Mouse (Mus musculus) MEL (cell line): Measurements from ENCODE around the gene Plekhg1. TPM values are rescaled to one million over a fixed set of nuclear protein-coding genes. Genes with fewer than 3 reads are reported as not detected.

Source experiments
- DNase-seq: peaks from one replicate; pipeline ENCODE4 v3.0.0; 2011; ENCODE audit warnings: low read depth, low spot score
- H3K27ac ChIP-seq: 2 replicates; pipeline ENCODE4 v1.5.1; 2012; ENCODE audit warnings: low read depth, mild to moderate bottlenecking, control low read depth, low read length, moderate library complexity; ENCODE audit not compliant: control insufficient read depth
- H3K27me3 ChIP-seq, 2 experiments: fragments of 150-350 bp in 1 of 2; sonication (generic) in 1 of 2; 2 replicates each; pipeline ENCODE4 v1.6.1; 2012; ENCODE audit warnings: low read length in 2 of 2, mild to moderate bottlenecking in 2 of 2, improper control_type of control experiment in 1 of 2, moderate library complexity in 1 of 2; ENCODE audit not compliant: insufficient read depth in 2 of 2, control insufficient read depth in 1 of 2
- H3K36me3 ChIP-seq, 2 experiments: 2 replicates each; pipeline ENCODE4 v1.6.1; 2012 to 2014; ENCODE audit warnings: low read length in 2 of 2, improper control_type of control experiment in 1 of 2, inconsistent platforms in 1 of 2, mild to moderate bottlenecking in 1 of 2; ENCODE audit not compliant: insufficient read depth in 2 of 2, control insufficient read depth in 1 of 2
- H3K4me1 ChIP-seq, 2 experiments: fragments of 150-350 bp in 1 of 2; sonication (generic) in 1 of 2; 2 replicates each; pipeline ENCODE4 v1.6.1; 2012; ENCODE audit warnings: low read length in 2 of 2, improper control_type of control experiment in 1 of 2, mild to moderate bottlenecking in 1 of 2; ENCODE audit not compliant: insufficient read depth in 2 of 2, control insufficient read depth in 1 of 2
- H3K4me3 ChIP-seq, 2 experiments: fragments of 150-350 bp in 1 of 2; sonication (generic) in 1 of 2; 2 replicates each; pipeline ENCODE4 v1.5.1; 2012; ENCODE audit warnings: low read depth in 2 of 2, low read length in 2 of 2, mild to moderate bottlenecking in 2 of 2, moderate library complexity in 2 of 2, control low read depth in 1 of 2, improper control_type of control experiment in 1 of 2; ENCODE audit not compliant: control insufficient read depth in 1 of 2, insufficient read depth in 1 of 2
- H3K79me2 ChIP-seq: 2 replicates; pipeline ENCODE4 v1.6.1; 2012; ENCODE audit warnings: mild to moderate bottlenecking, low read length, moderate library complexity; ENCODE audit not compliant: control insufficient read depth, poor library complexity, insufficient read depth
- H3K9ac ChIP-seq: 2 replicates; pipeline ENCODE4 v1.6.1; 2012; ENCODE audit warnings: low read depth, mild to moderate bottlenecking, control low read depth, low read length, moderate library complexity; ENCODE audit not compliant: control insufficient read depth, poor library complexity, severe bottlenecking
- H3K9me3 ChIP-seq: fragments of 150-350 bp; sonication (generic); replicated peaks from 2 replicates; pipeline ENCODE4 v1.6.1; 2012; ENCODE audit warnings: mild to moderate bottlenecking, low read length, improper control_type of control experiment, moderate library complexity; ENCODE audit not compliant: insufficient read depth
- BHLHE40 ChIP-seq: IDR thresholded peaks from 2 replicates; pipeline ENCODE4 v1.6.1; 2012; ENCODE audit warnings: low read depth, mild to moderate bottlenecking, inconsistent platforms, low read length, improper control_type of control experiment, borderline replicate concordance
- CHD2 ChIP-seq: IDR thresholded peaks from 2 replicates; pipeline ENCODE4 v1.6.1; 2011; ENCODE audit warnings: low read length, improper control_type of control experiment
- CTCF ChIP-seq, 3 experiments: IDR thresholded peaks in 2 of 3; conservative IDR thresholded peaks in 1 of 3; 2 replicates each; pipeline ENCODE4 v1.5.1; 2011 to 2012; ENCODE audit warnings: low read length in 3 of 3, low read depth in 2 of 3, mild to moderate bottlenecking in 2 of 3, improper control_type of control experiment in 1 of 3, inconsistent platforms in 1 of 3, mixed read lengths in 1 of 3, moderate library complexity in 1 of 3; ENCODE audit not compliant: control insufficient read depth in 1 of 3, insufficient read depth in 1 of 3, poor library complexity in 1 of 3, severe bottlenecking in 1 of 3
- E2F4 ChIP-seq: IDR thresholded peaks from 2 replicates; pipeline ENCODE4 v1.6.1; 2011; ENCODE audit warnings: low read depth, low read length, improper control_type of control experiment, borderline replicate concordance
- ELF1 ChIP-seq: IDR thresholded peaks from 2 replicates; pipeline ENCODE4 v1.6.1; 2014; ENCODE audit warnings: low read depth, mild to moderate bottlenecking, inconsistent platforms, low read length, improper control_type of control experiment, moderate library complexity
- ETS1 ChIP-seq: IDR thresholded peaks from 2 replicates; pipeline ENCODE4 v1.6.1; 2012; ENCODE audit warnings: low read depth, mild to moderate bottlenecking, inconsistent platforms, low read length, improper control_type of control experiment, moderate library complexity
- GABPA ChIP-seq: IDR thresholded peaks from 2 replicates; pipeline ENCODE4 v1.6.1; 2012; ENCODE audit warnings: low read depth, mild to moderate bottlenecking, inconsistent platforms, low read length, improper control_type of control experiment, moderate library complexity
- GATA1 ChIP-seq: IDR thresholded peaks from 2 replicates; pipeline ENCODE4 v1.6.1; 2011; ENCODE audit warnings: low read depth, low read length, improper control_type of control experiment
- HCFC1 ChIP-seq: IDR thresholded peaks from 2 replicates; pipeline ENCODE4 v1.6.1; 2012; ENCODE audit warnings: low read depth, mild to moderate bottlenecking, inconsistent platforms, low read length, improper control_type of control experiment, moderate library complexity
- KAT2A ChIP-seq: conservative IDR thresholded peaks from 2 replicates; pipeline ENCODE4 v1.6.1; 2012; ENCODE audit warnings: low read depth, low read length, improper control_type of control experiment, inconsistent platforms
- MAFK ChIP-seq: IDR thresholded peaks from 2 replicates; pipeline ENCODE4 v1.6.1; 2011; ENCODE audit warnings: low read depth, mild to moderate bottlenecking, low read length, improper control_type of control experiment, borderline replicate concordance
- MXI1 ChIP-seq: IDR thresholded peaks from 2 replicates; pipeline ENCODE4 v1.6.1; 2011; ENCODE audit warnings: mild to moderate bottlenecking, low read depth, low read length, improper control_type of control experiment
- MYB ChIP-seq: IDR thresholded peaks from 2 replicates; pipeline ENCODE4 v1.6.1; 2011; ENCODE audit warnings: mild to moderate bottlenecking, low read depth, low read length, improper control_type of control experiment
- NELFE ChIP-seq: IDR thresholded peaks from 2 replicates; pipeline ENCODE4 v1.6.1; 2011; ENCODE audit warnings: low read depth, low read length, improper control_type of control experiment
- NRF1 ChIP-seq: IDR thresholded peaks from 2 replicates; pipeline ENCODE4 v1.6.1; 2014; ENCODE audit warnings: low read depth, mild to moderate bottlenecking, inconsistent platforms, low read length, improper control_type of control experiment, moderate library complexity; ENCODE audit not compliant: poor library complexity, insufficient read depth, severe bottlenecking
- POLR2AphosphoS2 ChIP-seq: IDR thresholded peaks from 2 replicates; pipeline ENCODE4 v1.6.1; 2011; ENCODE audit warnings: low read length, improper control_type of control experiment
- RAD21 ChIP-seq: IDR thresholded peaks from 2 replicates; pipeline ENCODE4 v1.6.1; 2011; ENCODE audit warnings: mild to moderate bottlenecking, low read depth, low read length, improper control_type of control experiment
- RCOR1 ChIP-seq: IDR thresholded peaks from 2 replicates; pipeline ENCODE4 v1.6.1; 2012; ENCODE audit warnings: low read depth, mild to moderate bottlenecking, inconsistent platforms, low read length, improper control_type of control experiment
- SIN3A ChIP-seq: IDR thresholded peaks from 2 replicates; pipeline ENCODE4 v1.6.1; 2012; ENCODE audit warnings: low read length, improper control_type of control experiment, inconsistent platforms
- SMC3 ChIP-seq: IDR thresholded peaks from 2 replicates; pipeline ENCODE4 v1.6.1; 2011; ENCODE audit warnings: low read depth, low read length, improper control_type of control experiment
- TAL1 ChIP-seq: IDR thresholded peaks from 2 replicates; pipeline ENCODE4 v1.6.1; 2012; ENCODE audit warnings: mild to moderate bottlenecking, inconsistent platforms, low read length, moderate library complexity, mixed read lengths
- TBP ChIP-seq: IDR thresholded peaks from 2 replicates; pipeline ENCODE4 v1.8.0; 2011; ENCODE audit warnings: low read depth, low read length, improper control_type of control experiment
- USF1 ChIP-seq: IDR thresholded peaks from 2 replicates; pipeline ENCODE4 v1.6.1; 2014; ENCODE audit warnings: low read depth, mild to moderate bottlenecking, inconsistent platforms, low read length, improper control_type of control experiment, moderate library complexity
- ZC3H11A ChIP-seq: IDR thresholded peaks from 2 replicates; pipeline ENCODE4 v1.6.1; 2012; ENCODE audit warnings: low read depth, mild to moderate bottlenecking, inconsistent platforms, low read length, improper control_type of control experiment
- ZKSCAN1 ChIP-seq: IDR thresholded peaks from 2 replicates; pipeline ENCODE4 v1.6.1; 2012; ENCODE audit warnings: low read depth, mild to moderate bottlenecking, inconsistent platforms, low read length, improper control_type of control experiment, moderate library complexity
- ZNF384 ChIP-seq: IDR thresholded peaks from 2 replicates; pipeline ENCODE4 v1.6.1; 2012; ENCODE audit warnings: low read depth, mild to moderate bottlenecking, inconsistent platforms, low read length, improper control_type of control experiment
- polyA plus RNA-seq, 2 experiments: library from polyadenylated mRNA; stranded (reverse) in 1 of 2; unstranded in 1 of 2; fragments of >175 nt in 1 of 2; fragments of >200 nt in 1 of 2; gene quantifications; 2 replicates each; pipeline versions ENCODE4 v1.2.1 to v1.2.4; 2012; ENCODE audit warnings: low replicate concordance in 2 of 2, low read depth in 1 of 2; ENCODE audit not compliant: insufficient read length in 2 of 2, insufficient read depth in 1 of 2, missing spikeins in 1 of 2
- total RNA-seq: library from RNA; depleted of rRNA; stranded (reverse); fragments of 300-350 nt; gene quantifications from 2 replicates; pipeline ENCODE4 v1.2.3, GENCODE M21; 2012

Gene Plekhg1
- total and polyA plus RNA-seq, 3 experiments: 0.01 TPM; not detected in 2

DNA sequence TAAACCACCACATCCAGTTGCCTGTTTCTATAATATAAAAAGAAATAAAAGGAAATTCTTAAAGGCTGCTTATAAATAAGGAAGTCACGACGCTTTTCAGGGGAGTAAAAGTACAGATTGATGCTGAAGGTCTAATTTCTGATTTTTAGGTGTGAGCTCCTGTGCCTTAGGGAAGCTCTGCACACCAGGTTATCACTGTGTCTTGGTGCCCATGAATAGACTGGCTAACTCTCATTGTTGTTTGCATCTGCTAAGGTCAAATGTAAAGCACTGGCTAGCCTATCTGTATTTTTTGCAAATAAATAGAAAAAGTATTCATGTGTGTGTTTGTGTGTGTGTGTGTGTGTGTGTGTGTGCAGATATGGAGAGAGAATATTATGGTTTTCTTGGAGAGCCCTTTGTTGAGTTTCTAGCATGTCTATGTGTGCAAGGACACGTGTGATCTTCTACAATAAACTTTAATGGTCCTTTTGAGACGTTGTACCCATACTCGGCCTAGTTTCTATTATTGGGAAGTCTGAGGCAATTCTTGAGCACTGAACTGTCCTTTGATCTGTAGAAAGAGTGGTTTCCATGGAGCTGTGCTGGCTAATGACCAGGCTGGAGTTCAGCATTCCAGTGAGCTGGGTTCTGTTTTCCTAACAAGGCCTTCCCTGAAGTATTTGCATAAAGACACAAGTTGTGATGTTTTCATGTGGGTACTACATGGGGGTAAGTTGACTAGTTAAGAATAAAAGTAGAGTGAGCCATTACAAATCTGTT is 79.0 kb downstream of the Plekhg1 start:
- no peaks in the 10 kb centered on the region for H3K36me3 ChIP-seq
- no peaks in the 10 kb centered on the region for H3K79me2 ChIP-seq

DNA sequence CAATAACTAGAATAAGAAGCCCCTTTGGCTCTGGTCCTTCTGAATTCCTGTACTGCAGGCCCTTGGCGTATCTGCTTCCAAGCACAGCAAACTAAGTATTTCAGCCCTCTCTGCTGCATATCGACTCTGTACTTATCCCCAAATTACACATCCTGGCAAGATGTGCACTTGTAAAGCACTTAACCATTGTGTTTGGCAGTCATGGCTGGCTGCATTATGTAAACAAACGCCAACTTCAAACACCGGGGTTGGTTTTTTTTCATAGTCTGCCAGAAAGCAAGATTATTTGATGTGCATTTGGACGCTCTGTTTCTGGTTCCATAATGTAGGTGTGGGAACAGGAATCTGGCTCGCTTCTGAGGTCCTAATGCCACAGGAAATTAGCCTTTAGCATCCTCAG is 83.7 kb downstream of the Plekhg1 start:
- H3K4me3 ChIP-seq: no peak overlapping the region
- no peaks in the 10 kb centered on the region for H3K36me3 ChIP-seq

More for the DNA sequence above, 79.0 kb downstream of the Plekhg1 start:
- H3K9me3 ChIP-seq: no peaks in the 10 kb centered on the region
- DNase-seq: no peak
- TF ChIP-seq ZKSCAN1 (no peak), KAT2A (no peak), TAL1 (no peak), TBP (no peak), MXI1 (no peak), GABPA (no peak), E2F4 (no peak), MYB (no peak), BHLHE40 (no peak), GATA1 (no peak), POLR2AphosphoS2 (no peak), ZNF384 (no peak), CHD2 (no peak)
- no peak overlapping the region for H3K4me3 ChIP-seq
- no peaks in the 10 kb centered on the region for H3K4me1 ChIP-seq
- no peaks in the 10 kb centered on the region for H3K27me3 ChIP-seq
- no peak overlapping the region for H3K27ac ChIP-seq
- H3K9ac ChIP-seq: no peak overlapping the region

More for the DNA sequence above, 83.7 kb downstream of the Plekhg1 start:
- no peaks in the 10 kb centered on the region for H3K27me3 ChIP-seq
- no peaks in the 10 kb centered on the region for H3K79me2 ChIP-seq
- H3K4me1 ChIP-seq: no peaks in the 10 kb centered on the region
- TF ChIP-seq CTCF (IDR thresholded peaks at IDR 0.05 in 2 of 3, conservative IDR thresholded peaks at IDR 0.05 in 1 of 3; ENCODE audit: control insufficient read depth in 1 of 3, insufficient read depth in 1 of 3, low read depth in 2 of 3, low read length in 3 of 3, poor library complexity in 1 of 3, severe bottlenecking in 1 of 3): no peak
- TF ChIP-seq RAD21: no peak
- no peak for TF ChIP-seq TBP
- TF ChIP-seq KAT2A: no peak
- no peak for TF ChIP-seq RCOR1
- no peak for TF ChIP-seq MXI1
- no peak for TF ChIP-seq ZC3H11A
- no peak for TF ChIP-seq SIN3A
- no peak for TF ChIP-seq NELFE
- no peak for TF ChIP-seq ETS1
- TF ChIP-seq NRF1: no peak
- TF ChIP-seq USF1: no peak
- no peak for TF ChIP-seq BHLHE40
- TF ChIP-seq HCFC1: no peak
- no peak for TF ChIP-seq MAFK
- no peak for TF ChIP-seq MYB
- TF ChIP-seq E2F4: no peak
- TF ChIP-seq CHD2: no peak
- TF ChIP-seq SMC3: no peak
- TF ChIP-seq ELF1: no peak
- no peak overlapping the region for H3K27ac ChIP-seq
- H3K9me3 ChIP-seq: no peaks in the 10 kb centered on the region
- DNase-seq: no peak
- no peak overlapping the region for H3K9ac ChIP-seq
